In the genomic region with DNA sequence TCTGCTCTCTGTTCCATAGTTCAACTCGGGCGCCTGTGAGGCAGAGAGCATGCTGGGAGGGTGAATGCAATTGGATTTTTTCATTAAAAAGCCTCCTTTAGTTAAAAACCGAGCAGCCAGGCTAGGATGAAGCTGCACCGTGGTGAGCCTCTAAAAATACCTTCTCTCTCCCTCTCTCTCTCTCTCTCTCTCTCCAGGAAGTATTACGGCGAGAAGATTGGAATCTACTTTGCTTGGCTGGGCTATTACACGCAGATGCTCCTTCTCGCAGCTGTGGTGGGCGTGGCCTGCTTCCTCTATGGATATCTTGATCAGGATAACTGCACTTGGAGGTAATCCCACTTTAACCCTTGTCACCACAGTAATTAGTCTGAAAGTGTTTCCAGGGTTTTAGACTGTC, we compare ENCODE assay signal across 11 mouse cellular contexts.
DNase-seq lines count a peak whose midpoint lies in the region; ATAC-seq and TF ChIP-seq lines count a peak whose summit lies in the region.
"Had no signal": no experiment of that assay in that cellular context is flagged by ENCODE, and none has a peak within 500 bp of the region (broad histone marks: within the 10 kb centered on the region; RNA-seq: fewer than 3 reads in every experiment).

No protein-coding gene starts in this region.

- H3K9me3 ChIP-seq in midbrain, embryonic 16.5 days (replicated peaks; ENCODE audit: control insufficient read depth, low read length, poor library complexity, severe bottlenecking): no peaks in the 10 kb centered on the region
- H3K9me3 ChIP-seq: heart, embryonic 12.5 days; liver, embryonic 15.5 days had no signal

- peaks cover 4% of the 10 kb centered on the region for H3K4me1 ChIP-seq in embryonic fibroblast, embryonic 13.5 days (ENCODE audit: control insufficient read depth, insufficient read depth, low read length)
- peaks cover 6% of the 10 kb centered on the region; the same call in 1 of the 2 replicates for H3K4me1 ChIP-seq in midbrain, embryonic 16.5 days (ENCODE audit: control insufficient read depth, insufficient read depth, low read length)

- no peak for DNase-seq in frontal cortex, postnatal 25 days (ENCODE audit: low spot score in 2 of 2)
- peak; percentile 26 for DNase-seq in 416B (ENCODE audit: low read depth)
- DNase-seq in lung, postnatal 4 days: no peak
- DNase-seq in kidney, adult 8-10 months: no peak
- DNase-seq: kidney, postnatal 25 days had no signal

- peak overlapping the region; percentile 72 for H3K27ac ChIP-seq in embryonic fibroblast, embryonic 13.5 days (ENCODE audit: insufficient read depth, low read length)
- peak overlapping the region; percentile 76 for H3K27ac ChIP-seq in midbrain, embryonic 16.5 days (ENCODE audit: low read length)
- H3K27ac ChIP-seq: liver, embryonic 15.5 days had no signal

- no peaks in the 10 kb centered on the region for H3K27me3 ChIP-seq in midbrain, embryonic 16.5 days (ENCODE audit: control insufficient read depth, insufficient read depth, low read depth, low read length)
- H3K27me3 ChIP-seq: heart, embryonic 12.5 days; liver, embryonic 15.5 days had no signal

- H3K9ac ChIP-seq in midbrain, embryonic 16.5 days (ENCODE audit: low read depth, low read length): peak overlapping the region; percentile 37; the same call in 1 of the 2 replicates
- H3K9ac ChIP-seq: heart, embryonic 12.5 days; liver, embryonic 15.5 days had no signal

- H3K4me2 ChIP-seq in midbrain, embryonic 16.5 days (ENCODE audit: low read length): peak overlapping the region; percentile 37
- H3K4me2 ChIP-seq: heart, embryonic 12.5 days; liver, embryonic 15.5 days had no signal

- no peak overlapping the region for H3K4me3 ChIP-seq in embryonic fibroblast, embryonic 13.5 days (ENCODE audit: insufficient read depth, low read length)
- H3K4me3 ChIP-seq in midbrain, embryonic 16.5 days (ENCODE audit: low read depth, low read length): peak overlapping the region; percentile 20
- H3K4me3 ChIP-seq: heart, embryonic 12.5 days; liver, embryonic 15.5 days had no signal

- ATAC-seq in frontal cortex, adult (ENCODE audit: low TSS enrichment): peak; percentile 72
- ATAC-seq in midbrain, embryonic 16.5 days: 0 out of 2 replicates have a peak, but pooled peaks have one; percentile 14
- no peak for ATAC-seq in CD4-positive, CD25-positive, alpha-beta regulatory T cell, adult 4 months

- H3K36me3 ChIP-seq in midbrain, embryonic 16.5 days (ENCODE audit: control insufficient read depth, insufficient read depth, low read length): no peaks in the 10 kb centered on the region

- TF ChIP-seq POLR2A in embryonic fibroblast, embryonic 13.5 days (IDR thresholded peaks at IDR 0.05; ENCODE audit: low read depth, low read length): no peak

- TF ChIP-seq CTCF in embryonic fibroblast, embryonic 13.5 days (IDR thresholded peaks at IDR 0.05; ENCODE audit: borderline replicate concordance, insufficient read depth, low read length): no peak

- WGBS in midbrain, embryonic 16.5 days: 32% methylated on average over 9 of the region's 9 CpGs
